Mouse (Mus musculus) heart, postnatal 0 days (tissue): ENCODE measurements at regions not wholly inside any gene's neighbourhood (a gene's known extent, or its start where the extent isn't known, plus 50 kb on each side); places are given as distances from the start of the nearest gene placed in this dataset.

Experiments
- ATAC-seq: fragments of 200-750 bp; cut with Nextera tagmentation; 2 replicates; pipeline ENCODE4 v1.8.0; 2017; ENCODE audit warnings: low read depth, moderate number of reproducible peaks, moderate library complexity; ENCODE audit not compliant: insufficient read depth
- DNase-seq: peaks from one replicate; pipeline ENCODE4 v3.0.0-alpha.2; 2016; ENCODE audit warnings: low spot score
- H3K27ac ChIP-seq: fragments of 300-500 bp; sonication (generic); 2 replicates; pipeline ENCODE4 v1.5.1; 2014; ENCODE audit warnings: low read depth, mild to moderate bottlenecking
- H3K27me3 ChIP-seq: fragments of 300-500 bp; sonication (generic); 2 replicates; pipeline ENCODE4 v1.6.1; 2014; ENCODE audit warnings: low read length, mixed read lengths; ENCODE audit not compliant: control insufficient read depth, insufficient read depth
- H3K36me3 ChIP-seq: fragments of 300-500 bp; sonication (generic); replicated peaks from 2 replicates; pipeline ENCODE4 v1.6.1; 2014; ENCODE audit warnings: low read length, mixed read lengths; ENCODE audit not compliant: control insufficient read depth, insufficient read depth
- H3K4me1 ChIP-seq: fragments of 300-500 bp; sonication (generic); 2 replicates; pipeline ENCODE4 v1.6.1; 2014; ENCODE audit warnings: antibody characterized with exemption; ENCODE audit not compliant: control insufficient read depth, insufficient read depth
- H3K4me2 ChIP-seq: fragments of 300-500 bp; sonication (generic); 2 replicates; pipeline ENCODE4 v1.6.1; 2014; ENCODE audit warnings: low read depth, mild to moderate bottlenecking, low read length, moderate library complexity
- H3K4me3 ChIP-seq: fragments of 300-500 bp; sonication (generic); 2 replicates; pipeline ENCODE4 v1.5.1; 2014; ENCODE audit warnings: low read depth, low read length
- H3K9ac ChIP-seq: fragments of 300-500 bp; sonication (generic); replicated peaks from 2 replicates; pipeline ENCODE4 v1.6.1; 2014; ENCODE audit warnings: low read depth, low read length, mixed read lengths
- H3K9me3 ChIP-seq: fragments of 300-500 bp; sonication (generic); replicated peaks from 2 replicates; pipeline ENCODE4 v1.6.1; 2016; ENCODE audit warnings: low read length; ENCODE audit not compliant: control insufficient read depth
- CTCF ChIP-seq: IDR thresholded peaks from 2 replicates; pipeline ENCODE4 v1.5.1; 2016; ENCODE audit warnings: antibody characterized with exemption, control low read depth, low read depth
- EP300 ChIP-seq: IDR thresholded peaks from 2 replicates; pipeline ENCODE4 v1.6.1; 2016; ENCODE audit warnings: antibody characterized with exemption, low read depth
- WGBS: fragments of 180-500 bp; shearing (Covaris S2); extraction: QIAGEN DNeasy Blood & Tissue Kit; methylation state at CpG from one replicate; pipeline ENCODE4 v1.1.7; 2014; 5-methylcytosine and 5-hydroxymethylcytosine counted together

GRCm38 (mm10) chr6:31072559-31072958, 113.7 kb upstream of the Klf14 start:
- TF ChIP-seq CTCF = no peak
- no peak for TF ChIP-seq EP300
- H3K4me2 ChIP-seq = no peak overlapping the region
- H3K36me3 ChIP-seq = no peaks in the 10 kb centered on the region
- no peaks in the 10 kb centered on the region for H3K9me3 ChIP-seq
- no peak overlapping the region for H3K9ac ChIP-seq
- DNase-seq = no peak
- H3K4me3 ChIP-seq = no peak overlapping the region
- H3K27me3 ChIP-seq = no peaks in the 10 kb centered on the region
- no peak for ATAC-seq
- peaks cover 15% of the 10 kb centered on the region for H3K4me1 ChIP-seq
- H3K27ac ChIP-seq = no peak overlapping the region
- WGBS = 56% methylated on average over 5 of the region's 5 CpGs

- no peak for ATAC-seq
- 87% methylated on average over 8 of the region's 8 CpGs for WGBS
- Histone ChIP-seq H3K4me1 (peaks cover 23% of the 10 kb centered on the region), H3K36me3 (no peaks in the 10 kb centered on the region), H3K4me2 (no peak overlapping the region), H3K27me3 (no peaks in the 10 kb centered on the region), H3K4me3 (no peak overlapping the region), H3K9me3 (no peaks in the 10 kb centered on the region), H3K9ac (no peak overlapping the region), H3K27ac (no peak overlapping the region)
- DNase-seq = no peak
- TF ChIP-seq CTCF = no peak
- TF ChIP-seq EP300 = no peak
Observed at GRCm38 (mm10) chr6:31073338-31073737, 114.5 kb upstream of the Klf14 start.

GRCm38 (mm10) chr6:31074394-31074793, 115.5 kb upstream of the Klf14 start:
- Histone ChIP-seq H3K27ac (no peak overlapping the region), H3K4me3 (no peak overlapping the region), H3K4me1 (peaks cover 34% of the 10 kb centered on the region), H3K9ac (no peak overlapping the region), H3K4me2 (no peak overlapping the region), H3K27me3 (no peaks in the 10 kb centered on the region), H3K9me3 (no peaks in the 10 kb centered on the region), H3K36me3 (no peaks in the 10 kb centered on the region)
- DNase-seq (no peak), ATAC-seq (no peak)
- TF ChIP-seq CTCF (no peak), EP300 (no peak)
- WGBS = 71% methylated on average over 9 of the region's 9 CpGs

- no peak overlapping the region for H3K4me3 ChIP-seq
- TF ChIP-seq EP300 (no peak), CTCF (no peak)
- DNase-seq (no peak), ATAC-seq (no peak)
- no peaks in the 10 kb centered on the region for H3K36me3 ChIP-seq
- peaks cover 36% of the 10 kb centered on the region for H3K4me1 ChIP-seq
- H3K9ac ChIP-seq = no peak overlapping the region
- no peaks in the 10 kb centered on the region for H3K27me3 ChIP-seq
- no peaks in the 10 kb centered on the region for H3K9me3 ChIP-seq
- no peak overlapping the region for H3K27ac ChIP-seq
- H3K4me2 ChIP-seq = no peak overlapping the region
- 51% methylated on average over 2 of the region's 2 CpGs for WGBS
Observed at GRCm38 (mm10) chr6:31075209-31075571, 116.3 kb upstream of the Klf14 start.

- DNase-seq (peak; percentile 88), ATAC-seq (peak; percentile 84)
- H3K4me2 ChIP-seq = no peak overlapping the region
- H3K4me1 ChIP-seq = peaks cover 36% of the 10 kb centered on the region
- H3K27me3 ChIP-seq = no peaks in the 10 kb centered on the region
- TF ChIP-seq CTCF (peak; percentile 97), EP300 (no peak)
- H3K4me3 ChIP-seq = no peak overlapping the region
- no peaks in the 10 kb centered on the region for H3K36me3 ChIP-seq
- no peak overlapping the region; the same call in 1 of the 2 replicates for H3K27ac ChIP-seq
- 19% methylated on average over 13 of the region's 13 CpGs for WGBS
- H3K9me3 ChIP-seq = no peaks in the 10 kb centered on the region
- H3K9ac ChIP-seq = no peak overlapping the region
Observed at GRCm38 (mm10) chr6:31075572-31076477, 116.9 kb upstream of the Klf14 start.

GRCm38 (mm10) chr6:31076478-31076834, 117.6 kb upstream of the Klf14 start:
- Histone ChIP-seq H3K9ac (no peak overlapping the region), H3K27me3 (no peaks in the 10 kb centered on the region), H3K36me3 (no peaks in the 10 kb centered on the region), H3K4me3 (no peak overlapping the region), H3K4me2 (no peak overlapping the region), H3K4me1 (peaks cover 36% of the 10 kb centered on the region), H3K27ac (peak overlapping the region; percentile 12; the same call in 1 of the 2 replicates), H3K9me3 (no peaks in the 10 kb centered on the region)
- DNase-seq (no peak), ATAC-seq (no peak)
- WGBS = 57% methylated on average over 6 of the region's 6 CpGs
- TF ChIP-seq CTCF = no peak
- TF ChIP-seq EP300 = no peak
